Mouse (Mus musculus): ENCODE data around the gene Wwox. TPM values are rescaled to one million over a fixed set of nuclear protein-coding genes. Genes with fewer than 3 reads are reported as not detected.

The Wwox gene
- total and polyA plus RNA-seq, 3 experiments = 7.6 to 61.8 (median 12.2) TPM

- TF ChIP-seq SIN3A (IDR thresholded peaks at IDR 0.05; ENCODE audit: low read length) (no peak), CTCF (IDR thresholded peaks at IDR 0.05 in 2 of 3, conservative IDR thresholded peaks at IDR 0.05 in 1 of 3; ENCODE audit: control insufficient read depth in 1 of 3, insufficient read depth in 1 of 3, low read depth in 2 of 3, low read length in 3 of 3, poor library complexity in 1 of 3, severe bottlenecking in 1 of 3) (peak; percentile 69 to 79 (median 72)), SMC3 (IDR thresholded peaks at IDR 0.05; ENCODE audit: low read depth, low read length) (peak; percentile 73), E2F4 (IDR thresholded peaks at IDR 0.05; ENCODE audit: borderline replicate concordance, low read depth, low read length) (no peak), MAZ (IDR thresholded peaks at IDR 0.05; ENCODE audit: low read depth, low read length) (no peak), MAFK (IDR thresholded peaks at IDR 0.05; ENCODE audit: borderline replicate concordance, low read depth, low read length) (no peak), RAD21 (IDR thresholded peaks at IDR 0.05; ENCODE audit: low read depth, low read length) (peak; percentile 61), ZKSCAN1 (IDR thresholded peaks at IDR 0.05; ENCODE audit: low read depth, low read length) (no peak), POLR2AphosphoS2 (IDR thresholded peaks at IDR 0.05; ENCODE audit: low read length) (no peak), MYC (IDR thresholded peaks at IDR 0.05; ENCODE audit: low read depth, low read length) (no peak)
- H3K27me3 ChIP-seq (ENCODE audit: control insufficient read depth in 1 of 2, insufficient read depth in 2 of 2, low read length in 2 of 2) = no peaks in the 10 kb centered on the region
- H3K27ac ChIP-seq (ENCODE audit: control insufficient read depth, low read depth, low read length) = no peak overlapping the region
- H3K36me3 ChIP-seq (ENCODE audit: control insufficient read depth in 1 of 2, insufficient read depth in 2 of 2, low read length in 2 of 2) = no peaks in the 10 kb centered on the region
- H3K9ac ChIP-seq (ENCODE audit: control insufficient read depth, low read depth, low read length, poor library complexity, severe bottlenecking) = no peak overlapping the region
- no peak overlapping the region for H3K4me3 ChIP-seq (ENCODE audit: control insufficient read depth in 1 of 2, insufficient read depth in 1 of 2, low read depth in 2 of 2, low read length in 2 of 2)
- DNase-seq (ENCODE audit: low read depth, low spot score) = peak; percentile 64
- H3K9me3 ChIP-seq (replicated peaks; ENCODE audit: insufficient read depth, low read length) = no peaks in the 10 kb centered on the region
- H3K4me1 ChIP-seq (ENCODE audit: control insufficient read depth in 1 of 2, insufficient read depth in 2 of 2, low read length in 2 of 2) = no peaks in the 10 kb centered on the region
- no peaks in the 10 kb centered on the region for H3K79me2 ChIP-seq (ENCODE audit: control insufficient read depth, insufficient read depth, low read length, poor library complexity)
These were observed 331.7 kb downstream of the Wwox start for GRCm38 (mm10) chr8:114770856-114771776.

DNA sequence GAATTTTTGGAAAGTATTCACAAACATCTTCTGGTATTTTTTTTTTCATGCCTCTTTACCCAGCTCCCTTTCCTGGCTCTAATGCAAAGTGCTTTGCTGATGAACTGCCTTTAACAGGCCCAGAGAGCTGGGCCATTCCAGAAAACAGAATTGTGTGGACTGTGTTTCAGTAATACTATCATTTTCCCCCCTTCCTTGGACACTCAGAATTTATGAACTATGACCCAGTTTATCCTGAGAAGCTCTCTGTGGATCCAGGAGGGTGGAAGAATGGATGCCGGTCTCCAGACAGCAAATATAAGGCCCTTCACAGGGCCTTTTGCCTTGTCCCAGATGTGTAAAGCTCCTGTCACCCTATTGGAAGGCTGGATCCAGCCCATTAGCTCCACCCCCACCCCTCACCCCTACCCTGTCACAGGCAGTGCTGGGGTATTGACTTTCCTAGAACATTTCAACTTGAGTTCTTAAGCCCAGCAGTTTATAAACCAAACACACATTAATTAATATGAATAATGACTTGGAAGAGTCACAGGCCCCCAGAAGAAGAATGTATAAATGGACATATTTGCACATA, 332.9 kb downstream of the Wwox start:
- H3K27me3 ChIP-seq (ENCODE audit: control insufficient read depth in 1 of 2, insufficient read depth in 2 of 2, low read length in 2 of 2) = no peaks in the 10 kb centered on the region
- TF ChIP-seq RAD21 (IDR thresholded peaks at IDR 0.05; ENCODE audit: low read depth, low read length) (no peak), ZC3H11A (IDR thresholded peaks at IDR 0.05; ENCODE audit: low read depth, low read length) (no peak), USF1 (IDR thresholded peaks at IDR 0.05; ENCODE audit: low read depth, low read length) (no peak), UBTF (IDR thresholded peaks at IDR 0.05; ENCODE audit: borderline replicate concordance, insufficient read depth, low read depth, low read length) (no peak), ELF1 (IDR thresholded peaks at IDR 0.05; ENCODE audit: low read depth, low read length) (no peak), NRF1 (IDR thresholded peaks at IDR 0.05; ENCODE audit: insufficient read depth, low read depth, low read length, poor library complexity, severe bottlenecking) (no peak), POLR2A (IDR thresholded peaks at IDR 0.05; ENCODE audit: control insufficient read depth in 1 of 2, insufficient read depth in 1 of 2, low read depth in 1 of 2, low read length in 2 of 2, poor library complexity in 1 of 2) (no peak), ZNF384 (IDR thresholded peaks at IDR 0.05; ENCODE audit: low read depth, low read length) (no peak), SMC3 (IDR thresholded peaks at IDR 0.05; ENCODE audit: low read depth, low read length) (no peak), POLR2AphosphoS2 (IDR thresholded peaks at IDR 0.05; ENCODE audit: low read length) (no peak), TAL1 (IDR thresholded peaks at IDR 0.05; ENCODE audit: low read length) (no peak), ZMIZ1 (IDR thresholded peaks at IDR 0.05; ENCODE audit: low read depth, low read length) (no peak)
- H3K79me2 ChIP-seq (ENCODE audit: control insufficient read depth, insufficient read depth, low read length, poor library complexity) = no peaks in the 10 kb centered on the region
- H3K27ac ChIP-seq (ENCODE audit: control insufficient read depth, low read depth, low read length) = no peak overlapping the region
- DNase-seq (ENCODE audit: low read depth, low spot score) = no peak
- no peak overlapping the region for H3K9ac ChIP-seq (ENCODE audit: control insufficient read depth, low read depth, low read length, poor library complexity, severe bottlenecking)
- no peak overlapping the region for H3K4me3 ChIP-seq (ENCODE audit: control insufficient read depth in 1 of 2, insufficient read depth in 1 of 2, low read depth in 2 of 2, low read length in 2 of 2)
- no peaks in the 10 kb centered on the region for H3K9me3 ChIP-seq (replicated peaks; ENCODE audit: insufficient read depth, low read length)
- H3K4me1 ChIP-seq (ENCODE audit: control insufficient read depth in 1 of 2, insufficient read depth in 2 of 2, low read length in 2 of 2) = no peaks in the 10 kb centered on the region
- no peaks in the 10 kb centered on the region for H3K36me3 ChIP-seq (ENCODE audit: control insufficient read depth in 1 of 2, insufficient read depth in 2 of 2, low read length in 2 of 2)
